Mouse (Mus musculus) testis, adult 2 months (tissue): Measurements from ENCODE around the gene Polr2m.

Experiments
- CTCF ChIP-seq: fragments of 200-500 bp; IDR thresholded peaks from 2 replicates; pipeline ENCODE4 v1.5.1; 2012; ENCODE audit warnings: low read depth, mild to moderate bottlenecking, inconsistent platforms, low read length, moderate library complexity; ENCODE audit not compliant: control insufficient read depth, insufficient read depth, insufficient replicate concordance
- POLR2A ChIP-seq: fragments of 200-500 bp; IDR thresholded peaks from 2 replicates; pipeline ENCODE4 v1.6.1; 2012; ENCODE audit warnings: low read depth, mild to moderate bottlenecking, inconsistent platforms, low read length, moderate library complexity; ENCODE audit not compliant: control insufficient read depth

- no peak for TF ChIP-seq CTCF
- TF ChIP-seq POLR2A: no peak
These were observed 27.2 kb upstream of the Polr2m start for GRCm38 (mm10) chr9:71512899-71513298.
